Mouse (Mus musculus) bone marrow, adult 2 months (tissue): ENCODE results near the gene Proser1.

Experiments used
- CTCF ChIP-seq: fragments of 200-500 bp; IDR thresholded peaks from 2 replicates; pipeline ENCODE4 v1.5.1; 2011; ENCODE audit warnings: low read length, control low read depth; ENCODE audit not compliant: control insufficient read depth, insufficient read depth
- POLR2A ChIP-seq: fragments of 200-500 bp; IDR thresholded peaks from 2 replicates; pipeline ENCODE4 v1.6.1; 2011; ENCODE audit warnings: low read depth, mild to moderate bottlenecking, control low read depth, low read length, borderline replicate concordance; ENCODE audit not compliant: control insufficient read depth

GRCm38 (mm10) chr3:53486561-53486960 lies 23.1 kb downstream of the Proser1 start:
- TF ChIP-seq CTCF = no peak
- TF ChIP-seq POLR2A = no peak
